Mouse (Mus musculus) thymus, adult 2 months (tissue): ENCODE data around the gene Elovl6.

Experiments used
- CTCF ChIP-seq: fragments of 200-500 bp; IDR thresholded peaks from 2 replicates; pipeline ENCODE4 v1.5.1; 2012; ENCODE audit warnings: mild to moderate bottlenecking, control low read depth, low read length, moderate library complexity, borderline replicate concordance; ENCODE audit not compliant: control insufficient read depth, poor library complexity, insufficient read depth; ENCODE audit errors: extremely low read depth
- POLR2A ChIP-seq: fragments of 200-500 bp; IDR thresholded peaks from 2 replicates; pipeline ENCODE4 v1.6.1; 2012; ENCODE audit warnings: mild to moderate bottlenecking, low read length, control low read depth, moderate library complexity; ENCODE audit not compliant: control insufficient read depth, poor library complexity, insufficient read depth; ENCODE audit errors: extremely low read depth

- TF ChIP-seq POLR2A = no peak
- no peak for TF ChIP-seq CTCF
Observed at GRCm38 (mm10) chr3:129537954-129538353, 5.8 kb downstream of the Elovl6 start.
